Mouse (Mus musculus) embryonic facial prominence, embryonic 14.5 days (tissue): ENCODE measurements around the gene Arhgap6. TPM values are rescaled to one million over a fixed set of nuclear protein-coding genes. Genes with fewer than 3 reads are reported as not detected.

ENCODE experiments used
- ATAC-seq: fragments of 200-750 bp; cut with Nextera tagmentation; 2 replicates; pipeline ENCODE4 v1.8.0; 2017; ENCODE audit warnings: low read depth, moderate number of reproducible peaks, moderate TSS enrichment
- DNase-seq: peaks from one replicate; pipeline ENCODE4 v3.0.0-alpha.2; 2015; ENCODE audit warnings: low spot score
- H3K27ac ChIP-seq: fragments of 300-500 bp; sonication (generic); replicated peaks from 2 replicates; pipeline ENCODE4 v1.5.1; 2014; ENCODE audit warnings: low read depth, mild to moderate bottlenecking, low read length, moderate library complexity
- H3K27me3 ChIP-seq: fragments of 300-500 bp; sonication (generic); replicated peaks from 2 replicates; pipeline ENCODE4 v1.6.1; 2014; ENCODE audit warnings: low read length; ENCODE audit not compliant: control insufficient read depth, insufficient read depth
- H3K36me3 ChIP-seq: fragments of 300-500 bp; sonication (generic); 2 replicates; pipeline ENCODE4 v1.6.1; 2014; ENCODE audit warnings: low read length, mixed read lengths; ENCODE audit not compliant: control insufficient read depth, insufficient read depth
- H3K4me1 ChIP-seq: fragments of 300-500 bp; sonication (generic); 2 replicates; pipeline ENCODE4 v1.6.1; 2014; ENCODE audit warnings: antibody characterized with exemption, low read length; ENCODE audit not compliant: control insufficient read depth, insufficient read depth
- H3K4me2 ChIP-seq: fragments of 300-500 bp; sonication (generic); 2 replicates; pipeline ENCODE4 v1.6.1; 2014; ENCODE audit warnings: low read depth, mild to moderate bottlenecking, low read length, moderate library complexity, mixed read lengths
- H3K4me3 ChIP-seq: fragments of 300-500 bp; sonication (generic); 2 replicates; pipeline ENCODE4 v1.5.1; 2014; ENCODE audit warnings: low read depth, mild to moderate bottlenecking, low read length
- H3K9ac ChIP-seq: fragments of 300-500 bp; sonication (generic); 2 replicates; pipeline ENCODE4 v1.6.1; 2014; ENCODE audit warnings: low read depth, mild to moderate bottlenecking, low read length, moderate library complexity, mixed read lengths
- H3K9me3 ChIP-seq: fragments of 300-500 bp; sonication (generic); 2 replicates; pipeline ENCODE4 v1.6.1; 2016; ENCODE audit warnings: low read length; ENCODE audit not compliant: control insufficient read depth
- whole genome bisulfite sequencing: fragments of 180-500 bp; shearing (Covaris S2); extraction: QIAGEN DNeasy Blood & Tissue Kit; methylation state at CpG from one replicate; pipeline ENCODE4 v1.1.7; 2014; 5-methylcytosine and 5-hydroxymethylcytosine counted together
- polyA plus RNA-seq: library from polyadenylated mRNA; unstranded; fragments of >200 nt; fragmentation: Nextera tagmentation; extraction: Ambion mirVana; gene quantifications from 2 replicates; pipeline ENCODE4 v1.2.1, GENCODE M21; 2014

The Arhgap6 gene
- polyA plus RNA-seq, 1 experiment from 2014 or later: 4.4 TPM

DNA sequence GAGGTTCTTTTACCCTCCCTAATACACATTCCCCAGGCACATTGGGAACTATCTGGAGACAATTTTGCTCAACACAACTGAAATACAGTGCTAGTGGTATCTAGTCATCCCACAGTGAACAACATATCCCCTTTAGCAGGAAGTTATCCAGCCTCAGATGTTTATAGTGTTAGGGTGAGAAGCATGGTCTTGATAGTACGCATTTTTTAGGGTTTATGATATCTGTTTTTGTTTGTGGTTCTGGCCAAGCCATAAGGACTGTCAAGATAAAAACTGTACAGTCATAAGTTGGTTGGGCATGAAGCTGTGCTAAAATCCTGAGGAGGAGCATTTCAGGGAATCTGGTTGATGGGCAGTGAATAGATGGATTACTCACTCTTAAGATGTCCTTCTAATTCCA, 271.0 kb downstream of the Arhgap6 start:
- Histone ChIP-seq H3K4me1 (no peaks in the 10 kb centered on the region), H3K4me2 (no peak overlapping the region), H3K27ac (no peak overlapping the region), H3K9ac (no peak overlapping the region), H3K27me3 (peaks cover 5% of the 10 kb centered on the region; the same call in 1 of the 2 replicates), H3K4me3 (no peak overlapping the region), H3K9me3 (no peaks in the 10 kb centered on the region), H3K36me3 (no peaks in the 10 kb centered on the region)
- DNase-seq: no peak
- no peak for ATAC-seq
- 92% methylated on average over 1 of the region's 1 CpGs for WGBS

GRCm38 (mm10) chrX:169075020-169075419, 280.1 kb downstream of the Arhgap6 start:
- H3K27me3 ChIP-seq: no peaks in the 10 kb centered on the region
- H3K27ac ChIP-seq: no peak overlapping the region
- H3K9ac ChIP-seq: no peak overlapping the region
- H3K9me3 ChIP-seq: no peaks in the 10 kb centered on the region
- no peak for ATAC-seq
- H3K4me2 ChIP-seq: no peak overlapping the region
- DNase-seq: no peak
- no peaks in the 10 kb centered on the region for H3K36me3 ChIP-seq
- H3K4me1 ChIP-seq: no peaks in the 10 kb centered on the region
- no peak overlapping the region for H3K4me3 ChIP-seq
- 72% methylated on average over 2 of the region's 2 CpGs for WGBS

DNA sequence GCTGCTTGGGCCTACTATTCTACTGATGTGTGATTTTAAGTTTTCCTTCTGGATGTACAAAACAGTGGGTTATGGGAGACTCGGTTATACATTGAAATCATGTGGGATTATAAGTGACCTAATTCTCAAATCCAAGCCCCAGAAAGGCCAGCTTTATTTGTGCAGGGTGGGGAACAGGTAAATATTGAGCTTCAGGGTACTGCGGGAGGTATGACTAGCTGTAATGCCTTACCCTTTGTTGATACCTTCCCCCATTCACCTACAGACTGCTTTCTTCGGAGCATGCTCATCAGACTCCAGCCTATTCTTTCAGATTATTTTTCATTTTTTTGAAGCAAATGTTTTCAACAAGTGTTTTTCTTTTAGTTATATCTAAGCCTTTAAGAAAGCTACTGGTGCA, 286.7 kb downstream of the Arhgap6 start:
- no peaks in the 10 kb centered on the region for H3K36me3 ChIP-seq
- 79% methylated on average over 3 of the region's 3 CpGs for WGBS
- H3K4me2 ChIP-seq: no peak overlapping the region
- H3K4me3 ChIP-seq: no peak overlapping the region
- ATAC-seq (no peak), DNase-seq (no peak)
- no peaks in the 10 kb centered on the region for H3K4me1 ChIP-seq
- no peaks in the 10 kb centered on the region for H3K9me3 ChIP-seq
- no peaks in the 10 kb centered on the region; the same call in 1 of the 2 replicates for H3K27me3 ChIP-seq
- H3K9ac ChIP-seq: no peak overlapping the region
- H3K27ac ChIP-seq: no peak overlapping the region

- no peaks in the 10 kb centered on the region; the same call in none of the 2 replicates for H3K27me3 ChIP-seq
- H3K27ac ChIP-seq: no peak overlapping the region
- no peaks in the 10 kb centered on the region for H3K9me3 ChIP-seq
- H3K9ac ChIP-seq: no peak overlapping the region
- no peaks in the 10 kb centered on the region for H3K4me1 ChIP-seq
- H3K4me3 ChIP-seq: no peak overlapping the region
- H3K4me2 ChIP-seq: no peak overlapping the region
- H3K36me3 ChIP-seq: no peaks in the 10 kb centered on the region
- ATAC-seq (no peak), DNase-seq (peak; percentile 24)
- 13% methylated on average over 5 of the region's 5 CpGs for WGBS
Measured at GRCm38 (mm10) chrX:169085871-169086270, 291.0 kb downstream of the Arhgap6 start.

DNA sequence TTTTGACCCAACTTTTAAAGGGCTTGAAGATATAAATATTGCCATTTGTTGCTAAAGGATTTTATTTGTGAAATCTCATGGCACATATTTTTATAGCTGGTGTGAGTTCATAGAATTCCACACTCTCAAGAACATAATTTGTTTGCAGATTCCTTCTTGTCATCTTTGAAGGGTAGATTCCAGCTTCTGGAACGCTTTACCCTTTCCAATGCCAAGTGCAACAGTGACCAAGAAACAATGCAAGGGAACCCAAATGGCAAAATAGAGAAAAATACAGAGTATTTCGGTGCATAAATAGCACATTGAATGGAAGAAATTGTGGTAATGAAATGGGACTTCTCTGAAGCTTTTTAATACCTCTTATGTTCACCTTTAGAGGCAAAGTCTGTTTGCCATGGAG, 294.3 kb downstream of the Arhgap6 start:
- Histone ChIP-seq H3K36me3 (no peaks in the 10 kb centered on the region), H3K4me3 (no peak overlapping the region), H3K4me1 (no peaks in the 10 kb centered on the region), H3K4me2 (no peak overlapping the region), H3K9ac (no peak overlapping the region), H3K27ac (no peak overlapping the region), H3K9me3 (no peaks in the 10 kb centered on the region), H3K27me3 (peaks cover 6% of the 10 kb centered on the region)
- WGBS: 82% methylated on average over 2 of the region's 2 CpGs
- no peak for ATAC-seq
- DNase-seq: no peak

GRCm38 (mm10) chrX:169094601-169095000, 299.7 kb downstream of the Arhgap6 start:
- Histone ChIP-seq H3K27ac (no peak overlapping the region), H3K4me3 (no peak overlapping the region), H3K4me1 (no peaks in the 10 kb centered on the region), H3K9me3 (no peaks in the 10 kb centered on the region), H3K36me3 (no peaks in the 10 kb centered on the region), H3K4me2 (no peak overlapping the region), H3K27me3 (peaks cover 9% of the 10 kb centered on the region; the same call in 1 of the 2 replicates), H3K9ac (no peak overlapping the region)
- DNase-seq: no peak
- ATAC-seq: no peak
- WGBS: 73% methylated on average over 2 of the region's 2 CpGs

DNA sequence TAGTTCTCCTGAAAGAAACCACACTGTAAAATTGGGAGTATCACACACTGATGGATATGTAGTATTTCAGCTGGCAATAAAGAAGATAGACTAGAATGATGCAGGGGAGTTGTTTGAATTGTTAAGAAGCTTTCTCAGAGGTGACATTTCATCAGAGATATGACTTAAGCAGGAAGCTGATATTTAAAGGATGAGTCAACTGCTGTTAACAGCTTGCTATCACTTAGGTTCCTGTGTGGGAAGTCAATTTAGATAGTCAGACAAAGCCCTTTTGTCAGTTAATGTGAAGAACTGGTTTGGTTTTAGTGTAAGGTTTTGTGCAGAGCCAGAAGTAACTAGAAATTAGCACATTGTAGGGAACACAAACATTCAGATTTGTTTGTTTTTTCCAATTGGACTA, 300.7 kb downstream of the Arhgap6 start:
- Histone ChIP-seq H3K36me3 (no peaks in the 10 kb centered on the region), H3K4me3 (no peak overlapping the region), H3K27ac (no peak overlapping the region), H3K27me3 (peaks cover 9% of the 10 kb centered on the region; the same call in 1 of the 2 replicates), H3K4me2 (no peak overlapping the region), H3K4me1 (no peaks in the 10 kb centered on the region), H3K9me3 (no peaks in the 10 kb centered on the region), H3K9ac (no peak overlapping the region)
- DNase-seq (no peak), ATAC-seq (no peak)

- DNase-seq (no peak), ATAC-seq (no peak)
- Histone ChIP-seq H3K27me3 (peaks cover 9% of the 10 kb centered on the region; the same call in 1 of the 2 replicates), H3K27ac (no peak overlapping the region), H3K9ac (no peak overlapping the region), H3K36me3 (no peaks in the 10 kb centered on the region), H3K4me2 (no peak overlapping the region), H3K4me1 (no peaks in the 10 kb centered on the region), H3K4me3 (no peak overlapping the region), H3K9me3 (no peaks in the 10 kb centered on the region)
- 70% methylated on average over 1 of the region's 1 CpGs for WGBS
Measured at GRCm38 (mm10) chrX:169102665-169103064, 307.8 kb downstream of the Arhgap6 start.

- no peak overlapping the region for H3K4me2 ChIP-seq
- H3K27ac ChIP-seq: no peak overlapping the region
- DNase-seq: no peak
- peaks cover 9% of the 10 kb centered on the region; the same call in 1 of the 2 replicates for H3K27me3 ChIP-seq
- no peak overlapping the region for H3K4me3 ChIP-seq
- H3K9ac ChIP-seq: no peak overlapping the region
- H3K36me3 ChIP-seq: no peaks in the 10 kb centered on the region
- 49% methylated on average over 4 of the region's 4 CpGs for whole genome bisulfite sequencing
- H3K4me1 ChIP-seq: no peaks in the 10 kb centered on the region
- no peak for ATAC-seq
- H3K9me3 ChIP-seq: no peaks in the 10 kb centered on the region
Measured at GRCm38 (mm10) chrX:169106048-169106622, 311.2 kb downstream of the Arhgap6 start.
